Mouse (Mus musculus) heart, embryonic 15.5 days (tissue): ENCODE data around the gene Ttll1. TPM values are rescaled to one million over a fixed set of nuclear protein-coding genes. Genes with fewer than 3 reads are reported as not detected.
"Not testable (repeated sequence)": the region's sequence is repeated elsewhere in the genome, so short reads cannot be mapped to it uniquely, and the experiment has no call there.

Experiments used
- ATAC-seq: fragments of 200-750 bp; cut with Nextera tagmentation; replicated peaks from 2 replicates; pipeline ENCODE4 v1.8.0; 2017; ENCODE audit warnings: low read depth, moderate TSS enrichment; ENCODE audit not compliant: insufficient number of reproducible peaks, insufficient read depth, low FRiP score
- H3K27ac ChIP-seq: fragments of 300-500 bp; sonication (generic); 2 replicates; pipeline ENCODE4 v1.5.1; 2015; ENCODE audit warnings: mild to moderate bottlenecking, inconsistent platforms
- H3K27me3 ChIP-seq: fragments of 300-500 bp; sonication (generic); 2 replicates; pipeline ENCODE4 v1.6.1; 2015; ENCODE audit warnings: inconsistent platforms
- H3K36me3 ChIP-seq: fragments of 300-500 bp; sonication (generic); 2 replicates; pipeline ENCODE4 v1.6.1; 2015; ENCODE audit warnings: mild to moderate bottlenecking, inconsistent platforms
- H3K4me1 ChIP-seq: fragments of 300-500 bp; sonication (generic); replicated peaks from 2 replicates; pipeline ENCODE4 v1.6.1; 2015; ENCODE audit warnings: inconsistent platforms
- H3K4me2 ChIP-seq: fragments of 300-500 bp; sonication (generic); 2 replicates; pipeline ENCODE4 v1.6.1; 2015; ENCODE audit warnings: inconsistent platforms, mild to moderate bottlenecking, moderate library complexity
- H3K4me3 ChIP-seq: fragments of 300-500 bp; sonication (generic); 2 replicates; pipeline ENCODE4 v1.5.1; 2015; ENCODE audit warnings: mild to moderate bottlenecking, inconsistent platforms
- H3K9ac ChIP-seq: fragments of 300-500 bp; sonication (generic); 2 replicates; pipeline ENCODE4 v1.6.1; 2015; ENCODE audit warnings: mild to moderate bottlenecking, inconsistent platforms
- H3K9me3 ChIP-seq: fragments of 300-500 bp; sonication (generic); replicated peaks from 2 replicates; pipeline ENCODE4 v1.6.1; 2016; ENCODE audit warnings: inconsistent platforms
- WGBS: fragments of 180-500 bp; shearing (Covaris S2); methylation state at CpG from one replicate; pipeline ENCODE4 v1.1.7; 2015; ENCODE audit warnings: mixed read lengths; 5-methylcytosine and 5-hydroxymethylcytosine counted together
- polyA plus RNA-seq: library from polyadenylated mRNA; unstranded; fragments of >200 nt; fragmentation: Nextera tagmentation; extraction: Ambion mirVana; gene quantifications from 2 replicates; pipeline ENCODE4 v1.2.1, GENCODE M21; 2015

Ttll1 gene
- polyA plus RNA-seq, 1 experiment from 2014 or later: 23.4 TPM

- no peak overlapping the region for H3K27ac ChIP-seq
- no peaks in the 10 kb centered on the region for H3K9me3 ChIP-seq
- H3K36me3 ChIP-seq: no peaks in the 10 kb centered on the region
- no peak overlapping the region for H3K4me3 ChIP-seq
- WGBS: 64% methylated on average over 4 of the region's 4 CpGs
- H3K27me3 ChIP-seq: no peaks in the 10 kb centered on the region
- no peak for ATAC-seq
- no peak overlapping the region for H3K9ac ChIP-seq
- no peak overlapping the region for H3K4me2 ChIP-seq
- peaks cover 19% of the 10 kb centered on the region for H3K4me1 ChIP-seq
These were observed 44.4 kb downstream of the Ttll1 start for GRCm38 (mm10) chr15:83466331-83466730.

- no peak for ATAC-seq
- 72% methylated on average over 19 of the region's 19 CpGs for WGBS
- H3K27ac ChIP-seq: peak overlapping the region; percentile 37
These were observed 45.6 kb downstream of the Ttll1 start for GRCm38 (mm10) chr15:83464905-83465650.

DNA sequence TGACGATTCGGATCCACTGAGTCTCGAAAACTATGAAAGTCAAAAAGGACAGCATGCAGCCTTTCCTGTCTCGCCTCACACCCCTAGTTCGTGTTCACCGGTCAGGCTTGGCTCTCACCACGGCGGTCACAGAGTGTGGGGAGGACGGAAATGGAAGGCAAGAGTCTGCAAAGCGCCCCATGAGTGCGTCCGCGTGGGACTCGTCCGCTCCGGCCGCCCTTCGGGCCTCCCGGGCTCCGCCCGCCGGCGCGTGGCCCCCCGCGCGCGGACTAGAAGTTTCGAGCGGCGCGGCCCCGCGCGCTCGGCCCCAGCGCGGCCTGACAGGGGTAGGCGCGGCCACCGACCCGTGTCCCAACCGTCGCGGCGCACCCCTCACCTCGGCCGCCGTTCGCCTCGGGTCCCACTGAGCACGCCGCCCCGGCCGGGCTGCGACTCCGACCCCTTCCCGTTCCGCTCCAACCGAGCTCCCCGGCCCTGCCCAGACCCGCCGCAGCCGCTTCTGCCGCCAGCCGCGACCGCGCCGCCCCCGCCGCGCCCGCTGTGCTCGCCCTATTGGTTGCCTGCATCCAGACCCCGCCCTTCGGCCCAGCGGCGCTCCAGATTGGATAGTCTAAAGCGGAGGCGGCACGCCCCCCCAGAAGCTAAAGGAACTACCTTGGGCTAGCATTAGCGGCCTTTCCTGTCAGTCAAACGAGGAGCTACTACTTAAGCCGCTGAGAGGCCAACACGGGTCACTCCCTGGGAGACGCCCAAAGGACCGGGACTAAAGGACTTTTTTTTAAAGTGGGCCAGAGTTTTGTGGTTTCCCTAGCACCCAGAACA lies 46.4 kb downstream of the Ttll1 start, which contains the start of gene Pacsin2:
Pacsin2 (minus strand) TSS at position 524 of the 822 bp plus-strand sequence.
- Histone ChIP-seq H3K27ac (peak within 1 kb of the TSS; percentile 89), H3K9ac (peak within 1 kb of the TSS; percentile 88), H3K27me3 (no peaks in the 10 kb centered on the region), H3K36me3 (no peaks in the 10 kb centered on the region), H3K4me3 (peak within 1 kb of the TSS; percentile 91), H3K4me1 (peaks cover 12% of the 10 kb centered on the region), H3K9me3 (no peaks in the 10 kb centered on the region), H3K4me2 (peak within 1 kb of the TSS; percentile 89)
- WGBS: under 1% methylated on average over 75 of the region's 88 CpGs
- ATAC-seq: peak; percentile 99

More at GRCm38 (mm10) chr15:83464905-83465650, 45.6 kb downstream of the Ttll1 start:
- Histone ChIP-seq H3K4me1 (peaks cover 12% of the 10 kb centered on the region), H3K36me3 (no peaks in the 10 kb centered on the region), H3K27me3 (no peaks in the 10 kb centered on the region), H3K4me2 (peak overlapping the region; percentile 89), H3K4me3 (peak overlapping the region; percentile 91), H3K9ac (no peak overlapping the region), H3K9me3 (no peaks in the 10 kb centered on the region)

- Histone ChIP-seq H3K9ac (peak overlapping the region; percentile 88), H3K4me1 (peaks cover 12% of the 10 kb centered on the region), H3K36me3 (no peaks in the 10 kb centered on the region), H3K27me3 (no peaks in the 10 kb centered on the region), H3K4me2 (peak overlapping the region; percentile 89), H3K27ac (peak overlapping the region; percentile 89), H3K4me3 (peak overlapping the region; percentile 91), H3K9me3 (no peaks in the 10 kb centered on the region)
- 5% methylated on average over 17 of the region's 17 CpGs for WGBS
- ATAC-seq: no peak
These were observed 47.2 kb downstream of the Ttll1 start for GRCm38 (mm10) chr15:83463369-83464082.

DNA sequence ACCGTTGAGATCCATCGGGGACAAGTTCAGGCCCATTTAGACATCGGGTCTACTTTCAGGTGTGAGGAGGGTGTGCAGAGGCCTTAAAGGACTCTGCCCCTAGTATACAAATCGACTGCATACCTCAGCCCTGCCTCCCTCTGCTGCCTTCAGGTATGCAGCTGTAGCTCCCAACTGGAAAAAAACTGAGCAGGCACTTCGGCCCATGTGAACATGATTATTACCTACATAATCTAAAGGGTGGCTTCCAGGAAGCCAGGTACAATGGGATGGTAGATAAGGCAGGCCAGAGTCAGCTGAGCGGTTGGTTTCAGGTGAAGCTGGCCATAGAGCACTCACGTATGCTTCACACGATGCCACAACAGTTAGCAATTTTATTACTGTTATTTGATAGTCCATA lies 48.3 kb downstream of the Ttll1 start:
- H3K27ac ChIP-seq, H3K27me3 ChIP-seq, H3K4me3 ChIP-seq, ATAC-seq, H3K9ac ChIP-seq, H3K9me3 ChIP-seq, H3K36me3 ChIP-seq: not testable (repeated sequence)
- Histone ChIP-seq H3K4me2 (peak overlapping the region; percentile 89), H3K4me1 (peaks cover 19% of the 10 kb centered on the region)
- WGBS: 84% methylated on average over 8 of the region's 8 CpGs

DNA sequence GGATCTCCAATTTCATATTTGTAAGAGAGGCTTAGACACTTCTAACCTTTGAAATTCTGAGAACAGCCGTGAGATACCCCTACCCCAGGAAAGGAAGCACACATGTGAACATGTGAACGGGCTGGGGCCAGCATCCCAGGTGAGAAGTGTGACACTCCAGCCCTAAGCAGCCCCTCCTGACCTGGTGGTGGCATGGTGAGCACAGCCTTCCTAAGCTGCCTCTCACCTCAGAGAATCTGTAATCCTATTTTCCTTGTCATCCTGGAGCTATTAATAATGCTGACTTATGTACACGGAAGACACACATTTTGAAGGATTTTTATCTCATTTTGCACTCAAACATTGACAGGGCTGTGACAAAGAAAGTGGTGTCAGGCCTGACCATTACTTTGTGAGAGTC lies 49.8 kb downstream of the Ttll1 start:
- Histone ChIP-seq H3K9me3 (no peaks in the 10 kb centered on the region), H3K4me2 (no peak overlapping the region), H3K27ac (no peak overlapping the region), H3K36me3 (no peaks in the 10 kb centered on the region), H3K4me1 (peaks cover 25% of the 10 kb centered on the region), H3K9ac (no peak overlapping the region), H3K4me3 (no peak overlapping the region), H3K27me3 (no peaks in the 10 kb centered on the region)
- WGBS: 66% methylated on average over 3 of the region's 3 CpGs
- ATAC-seq: no peak

GRCm38 (mm10) chr15:83457541-83457940 lies 53.2 kb downstream of the Ttll1 start:
- no peaks in the 10 kb centered on the region for H3K27me3 ChIP-seq
- H3K4me2 ChIP-seq: no peak overlapping the region
- ATAC-seq: no peak
- H3K36me3 ChIP-seq: no peaks in the 10 kb centered on the region
- H3K9ac ChIP-seq: no peak overlapping the region
- 87% methylated on average over 1 of the region's 1 CpGs for WGBS
- H3K27ac ChIP-seq: no peak overlapping the region
- H3K4me1 ChIP-seq: peaks cover 35% of the 10 kb centered on the region
- no peaks in the 10 kb centered on the region for H3K9me3 ChIP-seq
- no peak overlapping the region for H3K4me3 ChIP-seq

GRCm38 (mm10) chr15:83455637-83456036 lies 55.1 kb downstream of the Ttll1 start:
- Histone ChIP-seq H3K4me3 (no peak overlapping the region), H3K9me3 (no peaks in the 10 kb centered on the region), H3K27me3 (no peaks in the 10 kb centered on the region), H3K4me2 (no peak overlapping the region), H3K27ac (no peak overlapping the region), H3K4me1 (peaks cover 47% of the 10 kb centered on the region), H3K9ac (no peak overlapping the region), H3K36me3 (no peaks in the 10 kb centered on the region)
- no peak for ATAC-seq
- WGBS: 81% methylated on average over 5 of the region's 5 CpGs

DNA sequence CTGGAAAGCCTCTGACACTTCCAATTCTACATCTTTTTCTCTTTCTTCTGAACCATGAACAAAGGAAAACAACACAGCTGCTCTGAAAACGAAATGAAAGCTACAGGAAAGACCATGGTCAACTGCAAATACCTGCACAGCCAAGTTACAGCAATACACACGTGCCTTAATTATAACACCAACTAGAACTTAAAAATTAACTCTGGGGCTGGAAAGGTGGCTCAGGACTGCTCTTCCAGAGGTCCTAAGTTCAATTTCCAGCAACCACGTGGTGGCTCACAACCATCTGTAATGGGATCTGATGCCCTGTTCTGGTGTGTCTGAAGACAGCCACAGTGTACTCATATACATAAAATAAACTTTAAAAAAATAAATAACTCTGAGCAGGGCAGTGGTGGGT lies 55.7 kb downstream of the Ttll1 start:
- Histone ChIP-seq H3K9ac (no peak overlapping the region), H3K36me3 (no peaks in the 10 kb centered on the region), H3K9me3 (no peaks in the 10 kb centered on the region), H3K4me1 (peaks cover 47% of the 10 kb centered on the region), H3K4me2 (no peak overlapping the region), H3K4me3 (no peak overlapping the region), H3K27me3 (no peaks in the 10 kb centered on the region), H3K27ac (no peak overlapping the region)
- ATAC-seq: no peak
- WGBS: 65% methylated on average over 3 of the region's 3 CpGs

GRCm38 (mm10) chr15:83454419-83454818 lies 56.3 kb downstream of the Ttll1 start:
- ATAC-seq: no peak
- Histone ChIP-seq H3K4me3 (no peak overlapping the region), H3K36me3 (no peaks in the 10 kb centered on the region), H3K4me1 (peaks cover 47% of the 10 kb centered on the region), H3K9me3 (no peaks in the 10 kb centered on the region), H3K27me3 (no peaks in the 10 kb centered on the region), H3K9ac (no peak overlapping the region), H3K4me2 (no peak overlapping the region), H3K27ac (peak overlapping the region; percentile 42)
- 67% methylated on average over 7 of the region's 7 CpGs for WGBS

GRCm38 (mm10) chr15:83453879-83454278 lies 56.8 kb downstream of the Ttll1 start:
- H3K27me3 ChIP-seq: no peaks in the 10 kb centered on the region
- no peak for ATAC-seq
- H3K4me2 ChIP-seq: no peak overlapping the region
- H3K27ac ChIP-seq: peak overlapping the region; percentile 42; the same call in 1 of the 2 replicates
- no peaks in the 10 kb centered on the region for H3K9me3 ChIP-seq
- peak overlapping the region; percentile 12; the same call in 1 of the 2 replicates for H3K9ac ChIP-seq
- H3K4me1 ChIP-seq: peaks cover 51% of the 10 kb centered on the region
- H3K36me3 ChIP-seq: no peaks in the 10 kb centered on the region
- 66% methylated on average over 3 of the region's 3 CpGs for WGBS
- no peak overlapping the region for H3K4me3 ChIP-seq
